Mouse (Mus musculus) testis, postnatal 10 days (tissue): ENCODE data around the gene Pycr2.
A peak's percentile ranks its signal among the peaks of the same experiment; 100 is the strongest.

Experiments used
- DNase-seq: peaks from one replicate; pipeline ENCODE4 v3.0.0; 2021; ENCODE audit warnings: low spot score

The Pycr2 gene

GRCm38 (mm10) chr1:180904039-180904814 lies at the start of gene Pycr2:
Gene Pycr2 (plus strand): TSS chr1:180904293.
- peak; percentile 93 for DNase-seq

- DNase-seq: no peak
These were observed 45.3 kb upstream of the Pycr2 start for GRCm38 (mm10) chr1:180858763-180859162.

- no peak for DNase-seq
These were observed 44.1 kb upstream of the Pycr2 start for GRCm38 (mm10) chr1:180860030-180860429.

GRCm38 (mm10) chr1:180863606-180864005 lies 40.5 kb upstream of the Pycr2 start:
- no peak for DNase-seq

- DNase-seq: no peak
These were observed 38.1 kb upstream of the Pycr2 start for GRCm38 (mm10) chr1:180866001-180866400.

- no peak for DNase-seq
These were observed 33.9 kb upstream of the Pycr2 start for GRCm38 (mm10) chr1:180870122-180870650.

GRCm38 (mm10) chr1:180873861-180874484 lies 30.1 kb upstream of the Pycr2 start:
- peak; percentile 78 for DNase-seq

- DNase-seq: no peak
These were observed 29.5 kb upstream of the Pycr2 start for GRCm38 (mm10) chr1:180874615-180875014.

GRCm38 (mm10) chr1:180875126-180875525 lies 29.0 kb upstream of the Pycr2 start:
- DNase-seq: no peak

- DNase-seq: no peak
These were observed 26.6 kb upstream of the Pycr2 start for GRCm38 (mm10) chr1:180877466-180877865.

GRCm38 (mm10) chr1:180881768-180882167 lies 22.3 kb upstream of the Pycr2 start:
- no peak for DNase-seq

- DNase-seq: no peak
These were observed 20.4 kb upstream of the Pycr2 start for GRCm38 (mm10) chr1:180883731-180884130.

- no peak for DNase-seq
These were observed 19.6 kb upstream of the Pycr2 start for GRCm38 (mm10) chr1:180884484-180884883.

GRCm38 (mm10) chr1:180888556-180889042 lies 15.5 kb upstream of the Pycr2 start:
- peak; percentile 84 for DNase-seq

- DNase-seq: no peak
These were observed 14.9 kb upstream of the Pycr2 start for GRCm38 (mm10) chr1:180889172-180889571.

GRCm38 (mm10) chr1:180889841-180890240 lies 14.3 kb upstream of the Pycr2 start:
- DNase-seq: no peak

- no peak for DNase-seq
These were observed 11.3 kb upstream of the Pycr2 start, which contains the start of gene Lefty2 for GRCm38 (mm10) chr1:180892808-180893207. Gene Lefty2 (plus strand): TSS chr1:180893108.

GRCm38 (mm10) chr1:180894088-180894987 lies 9.8 kb upstream of the Pycr2 start:
- peak; percentile 60 for DNase-seq

- no peak for DNase-seq
These were observed 3.0 kb upstream of the Pycr2 start for GRCm38 (mm10) chr1:180901107-180901506.

- no peak for DNase-seq
These were observed 1.2 kb upstream of the Pycr2 start for GRCm38 (mm10) chr1:180902915-180903314.

- no peak for DNase-seq
These were observed 441 bp upstream of the Pycr2 start for GRCm38 (mm10) chr1:180903666-180904038.

- no peak for DNase-seq
These were observed 655 bp downstream of the Pycr2 start for GRCm38 (mm10) chr1:180904815-180905080.
